Mouse (Mus musculus): ENCODE measurements around the gene Cry2. TPM values are rescaled to one million over a fixed set of nuclear protein-coding genes. Genes with fewer than 3 reads are reported as not detected.
"Not testable (repeated sequence)": the region's sequence is repeated elsewhere in the genome, so short reads cannot be mapped to it uniquely, and the experiment has no call there.

Cry2 gene
- total RNA-seq (2021), result 10 to 100 TPM; 89.1 to 94.8 TPM
- long read RNA-seq, transcript Cry2-201 (12 exons, 3,976 nt), result major isoform, 37 of 65 reads
- long read RNA-seq, partial matches to known transcripts, result 3 of 65 reads
- long read RNA-seq, other reads (novel, unspliced or antisense), result 25 of 65 reads

DNA sequence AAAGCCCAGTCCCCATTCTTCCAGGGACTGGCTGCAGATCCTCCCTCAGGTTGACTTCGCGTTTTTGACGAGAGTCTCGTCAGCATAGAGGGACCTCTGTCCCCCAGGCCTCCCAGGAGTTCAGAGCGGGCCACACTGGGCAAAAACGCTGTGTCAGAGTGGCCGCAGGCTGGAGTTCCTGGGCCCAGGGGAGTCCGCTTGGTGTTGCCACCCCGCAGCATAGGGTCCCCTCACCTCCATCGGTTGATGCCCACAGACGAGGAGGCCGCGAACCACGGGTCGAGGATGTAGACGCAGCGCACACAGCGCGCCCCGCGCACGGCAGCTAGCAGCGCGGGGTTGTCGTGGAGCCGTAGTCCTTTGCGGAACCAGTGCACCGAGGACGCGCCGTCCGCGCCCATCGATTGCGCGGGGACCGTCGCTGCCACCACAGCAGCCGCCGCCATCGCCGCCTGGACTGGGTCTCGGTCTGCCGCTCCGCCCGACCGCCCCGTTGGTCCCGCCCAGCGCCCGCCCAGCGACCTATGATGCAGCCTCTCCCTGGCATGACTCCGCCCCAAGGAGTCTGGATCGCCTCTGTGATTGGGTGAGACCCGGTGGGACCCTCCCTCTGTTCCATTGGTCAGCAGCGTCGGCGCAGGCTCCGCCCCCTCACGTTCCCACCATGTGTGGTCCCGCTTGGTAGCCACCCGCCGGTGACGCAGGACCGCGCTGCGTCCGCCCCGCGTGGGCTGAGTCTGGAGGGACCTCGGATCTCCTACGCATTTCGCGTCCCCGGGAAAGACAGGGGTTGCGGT lies at the start of gene Cry2:
Gene Cry2 (minus strand): TSS at position 466 of the 797 bp plus-strand sequence.
- peak; percentile 98 for DNase-seq (ENCODE audit: low spot score in 2 of 2)

DNA sequence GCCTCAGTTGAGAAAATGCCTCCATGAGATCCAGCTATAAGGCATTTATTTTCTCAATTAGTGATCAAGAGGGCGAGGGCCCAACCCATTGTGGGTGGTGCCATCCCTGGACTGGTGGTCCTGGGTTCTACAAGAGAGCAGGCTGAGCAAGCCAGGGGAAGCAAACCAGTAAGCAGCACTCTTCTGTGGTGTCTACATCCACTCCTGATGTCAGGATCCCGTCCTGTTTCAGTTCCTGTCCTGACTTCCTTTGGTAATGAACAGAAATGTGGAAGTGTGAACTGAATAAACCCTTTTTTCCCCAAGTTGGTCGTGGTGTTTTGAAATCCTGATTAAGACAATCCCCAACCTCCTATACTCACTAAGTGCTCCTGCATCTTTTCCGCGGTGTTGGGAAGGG lies 49.7 kb upstream of the Cry2 start:
- DNase-seq (ENCODE audit: low spot score in 2 of 2), result no peak

DNA sequence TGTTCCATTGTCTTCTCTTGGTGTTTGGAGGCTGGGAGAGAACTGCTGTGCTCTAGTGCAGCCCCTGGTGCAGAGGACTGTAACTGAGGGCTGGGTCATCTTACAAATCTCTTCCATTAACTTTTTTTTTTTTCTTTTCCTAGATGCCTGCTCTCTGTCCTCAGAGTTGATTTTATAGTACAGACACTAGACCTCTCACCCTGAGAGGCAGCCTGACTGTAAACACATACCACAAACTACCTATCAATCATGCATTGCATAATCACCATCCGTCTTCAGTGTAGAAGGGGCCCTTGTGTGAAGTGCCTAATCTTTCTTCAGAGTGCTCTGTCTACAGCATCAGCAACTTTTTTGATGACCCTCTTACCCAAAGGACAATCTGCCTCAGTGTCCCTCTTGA lies 48.7 kb upstream of the Cry2 start:
- no peak for DNase-seq (ENCODE audit: low spot score in 2 of 2)

DNA sequence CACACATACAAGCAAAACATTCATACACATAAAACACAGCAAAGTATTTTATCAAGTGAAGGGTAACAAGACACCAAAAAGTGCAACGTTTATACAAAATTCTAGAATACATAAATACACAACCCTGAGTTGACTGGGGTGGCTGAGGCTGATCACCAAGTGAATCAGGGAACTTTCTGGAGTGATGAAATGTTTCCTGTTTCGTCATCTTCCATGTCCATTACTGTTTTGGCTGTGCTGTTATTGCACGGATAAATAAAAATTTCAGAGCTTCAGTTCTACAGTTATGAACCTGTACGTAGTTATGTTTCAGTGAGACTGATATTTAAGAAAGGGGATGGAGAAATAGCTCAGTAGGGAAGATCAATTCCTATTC lies 44.5 kb upstream of the Cry2 start:
- DNase-seq (ENCODE audit: low spot score in 2 of 2), result no peak

DNA sequence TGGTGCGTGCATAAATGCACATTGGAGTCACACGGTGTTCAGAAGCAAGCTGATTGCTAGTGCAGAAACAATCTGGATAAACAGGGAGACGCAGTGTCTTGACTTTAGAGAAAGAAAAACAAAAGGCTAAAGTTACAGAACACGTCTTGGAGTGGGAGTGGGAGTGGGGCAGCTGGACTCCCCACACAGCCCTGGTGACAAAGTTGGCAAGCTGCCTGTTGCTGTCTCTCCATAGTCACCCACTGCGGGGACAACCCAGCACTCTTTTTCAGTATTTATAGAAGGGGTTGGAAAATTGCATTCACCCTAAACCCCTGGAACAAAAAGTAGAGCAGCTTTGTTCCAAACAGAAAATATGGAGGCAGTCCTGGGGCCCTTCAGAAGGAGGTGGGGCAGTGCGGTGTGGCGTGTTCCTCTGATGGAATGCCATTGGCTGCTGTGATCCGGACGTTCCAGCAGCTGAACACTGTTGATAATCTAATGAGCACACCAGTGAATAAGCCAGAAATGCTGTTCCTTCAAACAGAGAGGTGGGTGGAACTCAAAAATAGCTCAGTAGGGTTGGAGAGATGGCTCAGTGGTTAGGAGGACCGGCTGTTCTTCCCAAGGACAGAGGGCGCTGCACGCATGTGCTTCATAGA lies 43.9 kb upstream of the Cry2 start:
- no peak for DNase-seq (ENCODE audit: low spot score in 2 of 2)

DNA sequence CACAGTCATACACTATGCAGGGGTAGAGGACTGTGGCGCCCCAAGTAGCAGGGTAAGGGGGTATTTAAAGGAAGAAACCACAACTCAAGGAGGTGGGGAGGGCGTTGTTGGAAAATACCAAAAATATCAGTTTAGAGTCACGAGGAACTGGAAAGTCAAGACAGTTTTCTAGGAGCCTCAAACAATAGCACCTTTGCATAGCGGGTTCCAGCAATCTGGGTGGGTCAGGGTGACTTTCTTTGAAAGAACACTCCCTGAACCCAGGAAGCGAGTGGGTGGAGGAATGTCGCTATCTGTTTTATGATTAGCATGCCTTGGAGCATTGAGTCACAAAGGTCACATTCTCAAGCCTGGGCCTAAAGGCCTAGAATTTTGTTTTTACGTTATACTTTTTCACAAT lies 42.7 kb upstream of the Cry2 start:
- DNase-seq (ENCODE audit: low spot score in 2 of 2), result not testable (repeated sequence)

DNA sequence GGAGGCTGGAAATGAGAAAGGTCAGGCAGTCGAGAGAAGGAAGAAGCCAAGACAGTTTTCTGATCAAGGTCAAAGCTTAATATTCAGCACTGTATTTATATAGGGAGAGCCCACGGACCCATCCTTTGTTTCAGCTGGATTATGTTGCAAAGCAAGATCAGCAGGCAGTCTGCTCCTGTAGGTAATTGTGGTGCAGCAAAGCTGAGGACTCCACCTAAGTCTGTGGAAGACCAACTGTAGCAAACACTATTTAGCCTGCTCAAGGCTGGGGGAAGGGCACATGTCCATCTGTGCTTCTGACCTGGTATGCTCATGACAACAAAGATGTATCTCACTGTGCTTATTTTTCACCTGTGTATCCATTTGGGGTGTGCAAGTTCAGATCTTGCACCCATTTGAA lies 41.9 kb upstream of the Cry2 start:
- no peak for DNase-seq (ENCODE audit: low spot score in 2 of 2)

DNA sequence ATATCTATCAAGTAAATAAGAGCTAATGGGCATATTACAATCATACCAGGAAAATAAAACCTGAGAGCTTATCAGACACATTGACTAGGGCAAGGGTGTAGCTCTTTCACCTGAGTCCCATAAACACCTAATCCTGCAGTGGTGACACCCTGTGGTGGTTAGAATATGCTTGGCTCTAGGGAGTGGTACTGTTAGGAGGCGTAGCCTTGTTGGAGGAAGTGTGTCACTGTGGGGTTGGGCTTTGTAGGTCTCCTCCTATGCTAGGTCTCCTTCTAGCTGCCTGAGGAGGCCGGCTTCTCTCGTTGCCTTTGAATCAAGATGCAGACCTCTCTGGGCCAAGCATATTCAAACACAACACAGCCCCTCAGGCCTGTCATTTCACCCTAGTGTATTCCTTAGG lies 41.1 kb upstream of the Cry2 start:
- no peak for DNase-seq (ENCODE audit: low spot score in 2 of 2)

DNA sequence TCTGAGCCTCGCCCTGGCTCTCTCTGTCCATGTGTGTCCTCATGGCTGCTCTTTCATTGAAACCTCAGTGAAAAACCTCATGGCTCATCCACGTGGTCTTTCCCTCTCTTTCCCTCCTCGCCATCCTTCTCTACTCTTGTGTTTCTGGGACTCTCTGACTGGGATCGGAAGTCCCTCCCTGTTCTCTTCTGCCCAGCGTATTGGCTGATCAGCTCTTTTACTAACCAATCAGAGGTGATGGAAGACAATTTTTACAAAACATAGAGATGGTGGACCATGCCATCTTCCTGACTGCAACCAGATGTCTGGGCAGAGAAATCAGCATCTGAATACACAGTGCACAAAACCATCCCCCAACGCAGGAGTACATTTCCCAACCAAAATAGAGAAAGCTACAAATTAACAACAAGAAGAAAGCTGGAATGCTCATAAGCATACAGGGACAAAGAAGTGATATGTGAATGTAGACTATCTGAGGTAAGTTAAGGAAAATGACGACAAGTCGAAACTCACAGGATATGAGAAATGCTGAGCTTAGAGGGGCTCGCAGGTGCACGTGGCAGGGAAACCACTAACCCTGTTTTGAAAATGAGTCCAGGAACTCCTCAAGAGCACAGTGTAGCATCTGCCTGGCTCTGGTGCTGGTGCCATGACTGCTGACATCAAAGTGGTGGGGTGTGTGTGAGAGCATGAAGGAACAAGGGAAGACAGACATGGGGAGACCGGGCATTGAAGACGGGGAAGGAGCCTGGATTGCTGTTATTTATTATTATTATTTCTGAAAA lies 38.2 kb upstream of the Cry2 start:
- no peak for DNase-seq (ENCODE audit: low spot score in 2 of 2)

DNA sequence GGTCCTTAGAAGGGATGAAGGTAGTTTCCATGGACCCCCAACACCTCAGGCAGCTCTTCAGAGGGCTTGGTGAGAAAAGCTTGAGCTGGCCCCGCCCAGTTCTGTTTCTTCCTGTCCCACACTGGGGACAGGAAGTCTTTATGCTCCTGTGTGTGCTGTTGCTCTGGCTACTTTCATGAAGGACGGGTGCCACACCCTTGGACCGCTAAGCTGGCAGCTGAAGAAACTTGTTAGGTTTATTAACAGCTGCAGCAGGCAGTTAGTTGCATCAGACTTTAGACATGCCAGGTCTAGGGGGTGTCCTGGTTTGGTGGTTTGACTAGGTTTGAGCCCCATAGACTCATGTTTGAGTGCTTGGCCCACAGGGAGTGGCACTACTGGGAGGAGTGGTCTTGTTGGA lies 30.8 kb upstream of the Cry2 start:
- DNase-seq (ENCODE audit: low spot score in 2 of 2), result no peak

DNA sequence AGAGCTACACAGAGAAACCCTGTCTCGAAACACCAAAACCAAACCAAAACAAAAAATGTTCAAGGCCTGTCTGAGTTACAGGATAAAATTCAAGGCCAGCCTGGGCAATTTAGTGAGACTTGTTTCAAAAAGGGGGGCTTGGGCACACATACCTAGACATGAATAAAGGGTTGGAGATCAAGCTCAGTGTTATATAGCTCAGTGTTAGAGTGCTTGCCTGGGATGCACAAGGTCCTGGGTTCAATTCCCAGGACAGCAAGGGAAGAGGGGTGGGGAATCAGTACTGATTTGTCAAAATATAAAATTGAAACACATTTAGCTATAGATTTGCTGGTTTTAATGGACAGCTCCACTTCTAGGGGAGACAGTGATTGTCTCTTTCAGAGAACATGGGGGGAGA lies 27.4 kb upstream of the Cry2 start:
- DNase-seq (ENCODE audit: low spot score in 2 of 2), result no peak

DNA sequence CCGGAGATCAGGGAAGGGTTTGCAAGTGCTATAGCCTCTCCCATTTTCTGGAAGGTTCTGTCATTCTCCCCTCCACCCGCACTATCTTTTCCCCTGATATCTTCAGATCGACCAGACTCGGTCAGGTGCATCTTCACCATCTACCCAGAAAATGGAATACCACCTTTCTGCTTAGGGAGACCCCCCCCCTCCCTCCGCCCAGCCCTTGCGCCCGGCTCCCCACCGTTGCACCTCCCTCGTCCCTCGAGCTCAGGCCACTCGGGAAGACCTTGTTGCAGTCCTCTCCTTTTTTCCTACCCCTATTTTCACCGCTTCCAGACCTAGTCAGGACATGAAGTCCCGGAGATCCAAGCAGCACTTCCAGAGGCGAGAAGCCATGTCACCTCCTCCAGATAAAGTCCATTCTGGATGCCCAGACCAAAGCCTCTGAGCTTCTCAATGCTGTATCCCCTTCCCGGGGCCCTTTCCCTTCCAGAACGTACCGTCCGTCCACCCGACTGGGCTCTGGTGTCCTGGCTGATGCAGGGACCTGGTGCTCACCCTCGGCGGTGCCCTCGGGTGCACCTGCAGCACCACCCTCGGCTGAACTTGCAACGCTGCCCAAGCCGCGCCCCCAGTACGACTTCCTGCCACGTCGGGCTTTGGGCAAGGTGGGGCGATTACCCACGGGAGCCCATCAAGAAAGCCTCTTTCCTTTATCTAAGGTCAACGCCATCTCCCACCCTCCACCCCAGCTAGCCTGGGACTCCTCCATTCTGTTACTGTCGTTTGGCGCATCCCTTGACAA lies 26.3 kb upstream of the Cry2 start, which contains the start of gene Slc35c1:
Gene Slc35c1 (minus strand): TSS at position 618 of the 787 bp plus-strand sequence.
- DNase-seq (ENCODE audit: low spot score in 2 of 2), result no peak

DNA sequence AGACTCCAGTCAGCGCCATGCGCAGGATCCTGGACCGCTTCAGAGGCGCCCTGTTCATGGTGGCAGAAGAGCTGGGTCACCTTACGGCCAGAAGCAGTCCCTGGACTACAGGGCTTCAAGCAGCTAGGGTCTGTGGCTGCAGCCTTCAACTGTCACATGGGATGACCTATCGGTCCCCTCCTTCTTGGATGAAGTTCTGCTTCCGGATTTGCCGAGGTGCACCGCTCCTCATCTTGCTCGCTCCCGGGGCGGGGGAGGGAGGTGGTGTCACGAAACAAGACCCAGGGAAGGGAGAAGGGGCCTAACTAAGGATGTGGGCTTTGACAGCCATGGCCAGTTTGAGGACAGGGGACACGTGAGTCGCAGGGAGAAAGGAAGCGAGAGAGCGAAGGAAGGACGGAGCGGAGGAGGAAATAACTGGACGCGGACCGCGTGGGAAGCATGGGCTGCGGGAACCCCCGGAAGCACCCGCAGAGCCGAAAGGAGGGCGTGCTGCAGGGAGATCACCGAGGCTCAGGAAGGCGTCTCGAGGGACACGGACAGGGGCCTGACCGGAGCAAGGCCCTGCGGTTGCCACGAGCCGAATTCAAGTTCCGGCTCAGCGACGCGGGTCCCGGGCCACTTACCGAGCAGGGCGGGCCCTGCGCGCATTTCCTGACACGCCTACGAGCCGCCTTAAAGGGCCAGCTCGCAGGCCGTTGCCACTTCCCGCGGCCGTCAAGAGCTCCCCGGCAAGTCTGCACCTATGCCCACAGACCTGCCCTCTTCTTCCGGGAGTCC lies 25.5 kb upstream of the Cry2 start:
- DNase-seq (ENCODE audit: low spot score in 2 of 2), result peak; percentile 73 to 80

DNA sequence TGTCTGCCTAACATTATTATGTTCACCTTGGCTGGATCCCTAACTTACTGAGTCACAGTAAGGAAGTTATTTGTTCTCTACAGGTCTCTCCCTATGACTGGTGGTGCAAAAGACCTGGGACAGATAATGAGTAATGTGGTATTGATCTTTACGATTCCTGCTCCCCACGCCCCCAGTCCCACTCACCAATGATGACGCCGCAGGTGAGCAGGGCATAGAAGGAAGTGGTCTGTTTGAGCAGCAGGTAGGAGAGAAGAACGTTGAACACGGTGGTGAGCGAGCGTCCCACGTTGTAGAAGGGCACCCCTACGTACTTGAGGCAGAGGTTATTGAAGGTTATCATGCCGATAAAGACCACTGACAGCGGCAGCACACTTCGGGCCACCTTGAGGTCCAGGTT lies 24.6 kb upstream of the Cry2 start:
- no peak for DNase-seq (ENCODE audit: low spot score in 2 of 2)

DNA sequence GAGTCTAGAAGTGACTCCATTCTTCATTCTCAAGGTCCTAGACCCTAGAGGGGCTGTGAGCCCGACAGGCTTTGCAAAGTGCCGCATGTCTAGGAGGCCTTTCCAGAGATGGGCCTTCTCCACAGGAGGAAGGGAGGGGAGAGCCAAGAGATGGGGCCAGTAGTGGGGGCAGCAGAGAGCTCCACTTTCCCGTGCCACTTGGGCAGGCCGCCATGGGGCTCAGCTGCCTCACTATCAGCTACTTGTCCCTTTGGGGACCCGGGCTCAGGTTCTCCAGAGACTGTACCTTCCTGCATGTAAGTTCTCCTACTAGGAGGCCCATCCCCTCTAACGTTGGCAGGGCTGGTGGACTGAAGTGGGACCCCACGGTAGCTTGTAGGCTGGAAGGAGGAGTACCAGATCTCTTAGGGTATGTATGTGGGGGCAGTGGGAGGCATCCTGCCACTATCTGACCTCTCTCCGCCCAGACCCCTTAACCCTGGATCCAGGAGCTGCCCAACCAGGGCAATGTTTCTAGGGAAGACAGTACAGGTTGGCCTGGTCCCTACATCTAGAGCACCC lies 23.2 kb upstream of the Cry2 start:
- peak in 1 of 2 experiments; percentile 41 for DNase-seq (ENCODE audit: low spot score in 2 of 2)

DNA sequence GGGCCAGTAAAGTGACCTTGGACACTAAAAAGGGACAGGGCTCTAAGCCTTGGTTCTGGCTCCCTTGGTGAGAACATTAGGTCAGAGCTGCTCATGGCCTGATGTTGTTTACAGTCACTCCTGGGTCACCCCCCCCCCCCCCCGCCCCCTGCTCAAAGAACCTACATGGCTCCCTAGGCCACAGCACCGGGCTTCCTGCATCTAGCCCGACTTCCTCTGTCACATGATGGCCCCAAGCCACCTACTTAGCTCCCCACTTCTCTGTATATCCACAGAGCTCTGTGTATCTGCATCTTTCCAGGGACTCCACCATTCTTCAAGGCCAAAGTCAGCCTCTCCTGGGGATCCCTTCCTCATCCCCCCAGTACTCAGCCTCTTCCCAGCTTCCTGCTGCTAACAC lies 21.9 kb upstream of the Cry2 start:
- no peak for DNase-seq (ENCODE audit: low spot score in 2 of 2)

DNA sequence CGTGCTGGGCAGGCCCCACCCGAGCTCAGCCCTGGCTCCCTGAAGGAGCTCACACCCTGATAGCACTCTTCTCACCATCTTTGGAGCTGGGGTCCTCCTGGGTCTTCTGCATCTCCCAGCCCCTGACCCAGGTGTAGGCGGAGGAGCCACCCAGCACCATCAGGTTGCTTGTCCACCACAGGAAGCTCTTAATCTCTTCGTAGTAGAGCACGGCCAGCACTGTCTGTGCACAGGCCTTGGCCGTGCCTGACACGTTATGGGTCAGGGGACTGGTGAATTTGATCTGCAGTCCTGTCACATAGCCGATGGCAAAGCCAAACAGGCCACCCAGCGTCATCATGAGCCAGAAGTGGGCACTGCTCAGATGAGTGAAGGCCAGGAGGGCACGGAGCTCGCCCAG lies 20.3 kb upstream of the Cry2 start:
- no peak for DNase-seq (ENCODE audit: low spot score in 2 of 2)

DNA sequence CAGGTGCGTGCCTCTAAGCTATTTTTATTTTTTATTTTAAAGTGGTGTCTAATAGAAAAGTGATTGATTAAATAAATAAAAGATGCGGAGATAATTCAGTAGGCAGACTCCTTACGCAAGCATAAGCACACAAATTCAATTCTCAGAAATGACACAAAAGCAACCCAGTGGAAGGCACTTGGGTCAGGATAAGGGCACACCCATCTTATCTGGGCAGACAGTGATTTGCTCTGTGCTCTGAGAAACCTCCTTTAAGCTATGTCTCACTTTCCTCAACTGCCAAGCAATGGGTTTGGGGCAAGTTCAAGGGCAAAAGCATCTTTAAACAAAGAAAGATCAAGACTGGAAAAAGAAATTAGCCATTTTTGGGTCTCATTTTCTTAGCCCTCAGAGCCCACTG lies 17.3 kb upstream of the Cry2 start:
- DNase-seq (ENCODE audit: low spot score in 2 of 2), result no peak

DNA sequence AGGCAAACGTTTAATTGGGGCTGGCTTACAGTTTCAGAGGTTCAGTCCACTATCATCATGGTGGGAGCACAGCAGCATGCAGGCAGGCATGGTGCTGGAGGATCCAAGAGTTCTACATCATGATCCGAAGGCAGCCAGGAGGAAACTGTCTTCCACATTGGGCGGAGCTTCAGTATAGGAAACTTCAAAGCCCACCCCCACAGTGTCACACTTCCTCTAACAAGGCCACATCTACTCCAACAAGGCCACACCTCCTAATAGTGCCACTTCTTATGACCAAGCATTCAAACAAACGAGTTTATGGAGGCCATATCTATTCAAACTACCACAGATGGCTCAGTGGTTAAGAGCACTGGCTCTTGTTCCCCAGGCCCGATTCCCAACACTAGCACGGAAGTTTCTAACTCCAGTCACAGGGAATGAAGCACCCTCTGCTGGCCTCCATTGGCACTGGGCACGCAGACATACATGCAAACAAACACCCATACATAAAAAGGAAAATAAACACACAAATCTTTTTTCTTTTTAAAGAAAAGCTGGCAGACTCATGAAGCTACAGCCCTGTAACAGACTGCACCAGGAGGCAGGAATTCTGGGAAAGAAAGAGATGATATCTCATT lies 13.4 kb upstream of the Cry2 start:
- DNase-seq (ENCODE audit: low spot score in 2 of 2), result no peak

DNA sequence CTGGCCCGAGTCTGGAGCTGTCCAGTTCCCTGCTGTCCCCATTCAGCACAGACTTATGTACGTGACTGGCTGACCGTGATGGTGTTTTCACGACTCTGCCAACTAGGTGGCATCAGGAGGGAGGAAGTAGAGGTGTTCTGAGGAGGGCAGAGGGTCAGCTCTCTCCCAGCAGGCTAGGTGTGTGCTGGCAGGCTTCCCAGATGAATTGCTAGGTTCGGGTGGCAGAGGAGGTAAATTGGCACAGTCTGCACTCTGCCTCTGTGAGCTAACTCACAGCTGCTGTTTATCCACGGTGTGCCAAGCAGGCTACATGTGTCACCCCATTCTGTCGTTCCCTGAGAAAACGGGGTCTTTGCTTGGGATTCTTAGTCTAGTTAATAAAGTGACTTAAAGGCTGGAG lies 12.8 kb upstream of the Cry2 start:
- no peak for DNase-seq (ENCODE audit: low spot score in 2 of 2)
